Mouse (Mus musculus): Measurements from ENCODE around the gene Zzz3. TPM values are rescaled to one million over a fixed set of nuclear protein-coding genes. Genes with fewer than 3 reads are reported as not detected.

The Zzz3 gene
- polyA plus RNA-seq, 1 experiment from 2014 or later: 46.0 TPM

DNA sequence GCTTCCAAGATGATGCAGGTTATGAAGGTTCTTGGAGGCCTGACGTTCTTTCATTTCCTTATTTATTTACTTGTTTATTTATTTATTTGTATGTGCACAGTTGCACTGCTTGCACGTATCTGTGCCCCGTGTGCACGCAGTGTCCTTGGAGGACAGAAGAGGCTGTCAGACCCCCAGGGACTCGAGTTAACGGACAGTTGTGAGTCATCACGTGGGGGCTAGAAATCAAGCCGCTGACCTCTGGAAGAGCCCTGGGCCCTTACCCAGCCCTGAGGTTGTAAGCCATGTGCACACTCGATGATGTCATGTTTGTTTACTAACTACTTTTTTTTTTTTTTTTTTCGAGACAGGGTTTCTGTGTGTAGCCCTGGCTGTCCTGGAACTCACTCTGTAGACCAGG lies 75.1 kb downstream of the Zzz3 start:
- Histone ChIP-seq H3K27me3 (replicated peaks) (no peaks in the 10 kb centered on the region), H3K4me1 (no peaks in the 10 kb centered on the region), H3K9me3 (no peaks in the 10 kb centered on the region), H3K4me3 (no peak overlapping the region), H3K36me3 (no peaks in the 10 kb centered on the region), H3K9ac (no peak overlapping the region), H3K27ac (no peak overlapping the region), H3K4me2 (replicated peaks) (no peak overlapping the region)
- WGBS: 86% methylated on average over 10 of the region's 10 CpGs
- ATAC-seq (ENCODE audit: low FRiP score, low read depth): no peak

DNA sequence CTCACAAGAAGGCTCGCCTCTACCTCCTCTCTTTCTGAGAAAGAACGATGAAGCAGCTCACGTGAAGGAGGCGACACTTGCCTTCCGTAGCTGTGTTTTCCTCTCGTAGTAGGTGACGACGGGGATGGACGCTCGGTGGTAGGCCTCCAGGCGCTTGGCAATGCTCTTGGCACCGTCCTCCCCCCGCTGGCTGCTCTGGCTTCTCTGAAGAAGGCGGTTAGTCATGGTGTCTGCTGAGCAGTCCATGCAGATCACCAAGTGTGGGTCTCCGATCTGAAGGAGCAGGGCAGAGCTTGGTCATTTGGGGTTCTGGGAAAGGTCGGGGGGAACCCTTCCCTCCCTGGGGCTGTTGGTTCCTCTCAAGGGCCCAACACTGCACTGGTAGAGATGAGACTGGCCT lies 77.4 kb downstream of the Zzz3 start:
- Histone ChIP-seq H3K9ac (no peak overlapping the region), H3K36me3 (no peaks in the 10 kb centered on the region), H3K27me3 (replicated peaks) (no peaks in the 10 kb centered on the region), H3K4me1 (0 out of 2 replicates have a peak, but pooled peaks cover 2% of the 10 kb centered on the region), H3K4me3 (no peak overlapping the region), H3K27ac (no peak overlapping the region), H3K9me3 (no peaks in the 10 kb centered on the region), H3K4me2 (replicated peaks) (no peak overlapping the region)
- no peak for ATAC-seq (ENCODE audit: low FRiP score, low read depth)
- 90% methylated on average over 16 of the region's 16 CpGs for WGBS

DNA sequence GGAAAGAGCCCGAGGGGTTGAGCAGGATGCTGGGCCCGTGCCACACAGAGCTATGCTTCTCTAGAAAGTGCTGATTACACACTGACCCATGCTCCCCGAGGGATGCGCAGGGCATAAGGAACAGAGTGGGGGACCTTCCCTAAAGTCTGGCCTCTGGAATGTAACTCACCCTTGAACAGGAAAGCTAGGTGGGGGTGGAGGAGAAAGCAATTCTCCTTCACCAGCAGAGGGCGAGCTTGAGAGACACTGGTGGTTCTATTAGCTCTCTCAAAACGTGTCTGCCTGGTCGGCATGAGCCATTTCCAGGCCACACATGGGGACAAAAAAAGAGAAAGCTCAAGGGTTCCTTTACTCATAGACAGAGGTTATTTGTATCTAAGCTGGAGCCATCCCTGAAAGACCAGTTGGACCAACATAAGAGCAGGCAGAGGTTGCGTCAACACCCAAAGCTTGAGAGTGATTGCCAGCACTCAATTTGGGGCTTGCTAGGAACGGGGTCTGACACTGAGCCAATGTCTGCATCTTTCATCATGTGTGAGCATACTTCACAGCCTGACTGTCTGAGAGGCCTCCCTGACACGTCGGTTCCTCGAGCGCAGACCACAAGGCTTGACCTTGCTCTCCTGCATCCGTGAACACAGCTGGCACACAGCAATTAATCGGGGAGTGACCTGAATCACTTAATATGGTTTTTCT lies 79.5 kb downstream of the Zzz3 start:
- Histone ChIP-seq H3K4me2 (replicated peaks) (no peak overlapping the region), H3K36me3 (no peaks in the 10 kb centered on the region), H3K4me1 (peaks cover 11% of the 10 kb centered on the region), H3K4me3 (no peak overlapping the region), H3K9me3 (no peaks in the 10 kb centered on the region), H3K27ac (no peak overlapping the region), H3K9ac (no peak overlapping the region), H3K27me3 (replicated peaks) (no peaks in the 10 kb centered on the region)
- 64% methylated on average over 15 of the region's 15 CpGs for WGBS
- no peak for ATAC-seq (ENCODE audit: low FRiP score, low read depth)

DNA sequence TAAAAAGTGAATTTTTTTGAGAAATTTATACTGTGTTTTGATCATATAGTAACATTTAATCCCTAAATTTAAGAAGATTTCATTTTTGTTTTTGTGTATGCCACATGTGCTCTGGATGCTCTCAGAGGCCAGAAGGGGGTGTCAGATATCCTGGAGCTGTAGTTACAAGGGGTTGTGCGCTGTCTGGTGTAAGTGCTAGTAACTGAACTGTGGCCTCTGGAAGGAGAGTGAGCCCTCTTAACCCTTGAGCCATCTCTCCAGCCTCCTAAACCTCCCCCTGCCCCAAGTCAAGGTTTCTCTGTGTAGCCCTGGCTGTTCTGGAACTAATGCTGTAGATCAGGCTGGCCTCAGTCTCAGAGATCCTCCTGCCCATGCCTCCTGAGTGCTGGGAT lies 80.0 kb downstream of the Zzz3 start:
- no peak overlapping the region for H3K4me3 ChIP-seq
- peaks cover 11% of the 10 kb centered on the region for H3K4me1 ChIP-seq
- 93% methylated on average over 1 of the region's 1 CpGs for WGBS
- no peak overlapping the region for H3K9ac ChIP-seq
- no peak for ATAC-seq (ENCODE audit: low FRiP score, low read depth)
- H3K27me3 ChIP-seq (replicated peaks): no peaks in the 10 kb centered on the region
- no peaks in the 10 kb centered on the region for H3K9me3 ChIP-seq
- no peak overlapping the region for H3K4me2 ChIP-seq (replicated peaks)
- H3K36me3 ChIP-seq: no peaks in the 10 kb centered on the region
- H3K27ac ChIP-seq: no peak overlapping the region

DNA sequence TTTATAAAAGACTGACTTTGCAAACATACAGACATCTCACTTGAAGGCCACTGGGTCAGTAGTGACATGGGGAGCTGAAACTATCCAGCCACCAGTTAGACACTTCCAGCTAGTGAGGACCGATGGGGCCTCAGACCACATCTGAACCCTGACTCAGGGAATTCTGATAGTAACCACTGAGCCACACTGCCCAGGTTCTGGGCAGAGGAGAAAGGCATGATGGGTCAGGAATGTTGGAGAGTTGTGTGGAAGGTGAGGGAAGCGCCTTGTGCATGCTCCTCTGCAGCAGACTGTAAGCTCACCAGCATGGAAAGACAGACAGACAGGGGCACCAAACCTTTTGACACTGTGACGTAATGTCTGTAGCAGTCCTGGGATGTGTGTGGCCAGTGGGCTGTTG lies 80.6 kb downstream of the Zzz3 start:
- ATAC-seq (ENCODE audit: low FRiP score, low read depth): no peak
- Histone ChIP-seq H3K27ac (no peak overlapping the region), H3K4me1 (peaks cover 11% of the 10 kb centered on the region), H3K36me3 (no peaks in the 10 kb centered on the region), H3K9me3 (no peaks in the 10 kb centered on the region), H3K27me3 (replicated peaks) (no peaks in the 10 kb centered on the region), H3K9ac (no peak overlapping the region), H3K4me2 (replicated peaks) (no peak overlapping the region), H3K4me3 (no peak overlapping the region)
- WGBS: 96% methylated on average over 3 of the region's 3 CpGs

DNA sequence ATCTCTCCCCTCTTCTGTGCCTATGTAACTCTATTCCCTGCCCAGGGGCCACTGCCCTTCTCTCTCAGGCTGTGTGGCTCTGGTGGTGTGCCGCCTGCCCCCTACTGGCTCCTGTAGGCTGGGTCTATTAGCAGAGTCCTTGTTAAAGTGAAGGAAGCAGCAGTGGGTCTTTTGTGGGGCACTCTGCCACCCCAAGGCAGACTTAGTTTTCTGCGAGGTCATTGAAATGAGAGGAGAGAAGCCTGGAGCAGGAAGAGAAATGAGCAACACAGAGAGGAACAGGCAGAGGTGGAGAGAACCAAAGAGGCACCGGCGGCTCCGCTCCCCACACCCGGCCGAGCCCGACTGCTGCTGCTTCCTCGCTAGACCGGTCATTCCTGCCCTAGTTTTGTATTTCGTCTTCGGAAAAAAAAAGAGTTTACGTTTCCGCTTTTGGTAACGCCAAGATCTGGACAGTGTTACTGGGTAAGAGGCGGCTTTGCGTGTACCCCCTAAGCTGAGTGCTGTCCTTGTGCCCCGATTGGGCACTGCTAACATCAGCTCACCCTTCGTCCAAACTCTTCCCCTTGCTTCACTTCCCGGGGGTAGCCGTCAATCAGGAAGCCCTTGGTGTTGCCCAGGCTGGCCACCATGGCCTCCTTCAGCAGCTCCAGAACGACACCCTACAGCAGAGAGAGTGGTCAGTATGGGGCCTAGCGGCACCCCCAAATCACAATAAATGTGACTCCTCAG lies 82.7 kb downstream of the Zzz3 start:
- WGBS: 6% methylated on average over 23 of the region's 23 CpGs
- H3K27ac ChIP-seq: no peak overlapping the region

DNA sequence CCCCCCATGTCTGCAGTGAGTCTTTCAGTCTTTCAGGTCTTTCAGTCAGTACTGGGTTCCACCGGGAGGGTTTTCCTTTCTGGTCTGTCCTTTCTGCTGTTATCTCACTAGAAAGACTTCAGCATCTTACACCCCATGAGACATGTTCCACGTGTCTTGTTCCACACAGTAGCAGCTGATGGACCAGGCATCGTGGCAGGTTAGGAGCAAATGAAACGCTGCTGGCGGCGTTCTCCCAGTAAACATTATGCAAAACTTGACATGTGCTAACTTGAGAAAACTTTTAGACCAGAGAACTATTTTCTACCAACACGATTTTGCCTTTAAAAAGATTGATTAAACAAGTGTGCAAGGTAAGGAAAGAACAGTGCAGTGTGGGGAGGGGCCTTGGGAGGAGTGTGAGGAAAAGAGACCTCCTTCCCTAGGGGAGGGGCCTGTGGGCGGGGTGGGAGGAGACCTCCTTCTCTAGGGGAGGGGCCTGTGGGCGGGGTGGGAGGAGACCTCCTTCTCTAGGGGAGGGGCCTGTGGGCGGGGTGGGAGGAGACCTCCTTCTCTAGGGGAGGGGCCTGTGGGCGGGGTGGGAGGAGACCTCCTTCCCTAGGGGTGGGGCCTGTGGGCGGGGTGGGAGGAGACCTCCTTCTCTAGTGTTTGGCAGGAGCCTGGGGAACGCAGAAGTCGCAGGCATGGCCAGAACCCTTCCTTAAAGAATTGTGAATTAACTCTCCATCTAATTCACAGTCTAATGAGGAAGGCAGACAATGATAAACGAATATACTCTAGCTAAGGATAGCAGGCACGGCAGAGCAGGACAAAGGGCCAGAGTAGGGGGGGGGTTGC lies 83.5 kb downstream of the Zzz3 start:
- no peaks in the 10 kb centered on the region for H3K27me3 ChIP-seq (replicated peaks)
- H3K4me2 ChIP-seq (replicated peaks): peak overlapping the region; percentile 71
- peak overlapping the region; percentile 24 for H3K4me3 ChIP-seq
- ATAC-seq (ENCODE audit: low FRiP score, low read depth): peak; percentile 64
- no peak overlapping the region for H3K9ac ChIP-seq
- peaks cover 22% of the 10 kb centered on the region for H3K4me1 ChIP-seq
- 7% methylated on average over 13 of the region's 16 CpGs for whole genome bisulfite sequencing
- no peaks in the 10 kb centered on the region for H3K9me3 ChIP-seq
- no peak overlapping the region for H3K27ac ChIP-seq
- H3K36me3 ChIP-seq: no peaks in the 10 kb centered on the region

More for the DNA sequence above, 82.7 kb downstream of the Zzz3 start:
- no peaks in the 10 kb centered on the region for H3K36me3 ChIP-seq
- H3K9me3 ChIP-seq: no peaks in the 10 kb centered on the region
- H3K9ac ChIP-seq: peak overlapping the region; percentile 33
- H3K27me3 ChIP-seq (replicated peaks): no peaks in the 10 kb centered on the region
- H3K4me3 ChIP-seq: peak overlapping the region; percentile 24
- peaks cover 19% of the 10 kb centered on the region for H3K4me1 ChIP-seq
- H3K4me2 ChIP-seq (replicated peaks): peak overlapping the region; percentile 71
- ATAC-seq (ENCODE audit: low FRiP score, low read depth): peak; percentile 62

DNA sequence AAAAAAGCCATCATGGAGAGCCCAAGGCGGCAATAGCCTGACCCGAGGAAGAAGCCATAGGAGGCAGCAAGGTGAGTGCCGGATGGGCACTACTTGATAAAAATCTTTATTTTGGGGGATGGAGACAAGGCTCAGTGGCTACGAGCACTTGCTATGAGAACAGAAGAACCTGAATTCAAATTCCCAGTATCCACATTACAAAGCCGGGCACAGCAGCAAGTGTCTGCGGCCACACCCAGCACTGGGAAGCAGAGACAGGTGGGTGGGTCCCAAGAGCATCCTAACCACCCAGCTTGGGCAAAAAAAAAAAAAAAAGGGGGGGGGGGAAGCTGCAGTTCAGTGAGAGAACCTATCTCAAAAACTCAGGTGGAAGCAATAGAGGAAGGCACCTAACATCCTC lies 85.1 kb downstream of the Zzz3 start:
- H3K9me3 ChIP-seq: no peaks in the 10 kb centered on the region

DNA sequence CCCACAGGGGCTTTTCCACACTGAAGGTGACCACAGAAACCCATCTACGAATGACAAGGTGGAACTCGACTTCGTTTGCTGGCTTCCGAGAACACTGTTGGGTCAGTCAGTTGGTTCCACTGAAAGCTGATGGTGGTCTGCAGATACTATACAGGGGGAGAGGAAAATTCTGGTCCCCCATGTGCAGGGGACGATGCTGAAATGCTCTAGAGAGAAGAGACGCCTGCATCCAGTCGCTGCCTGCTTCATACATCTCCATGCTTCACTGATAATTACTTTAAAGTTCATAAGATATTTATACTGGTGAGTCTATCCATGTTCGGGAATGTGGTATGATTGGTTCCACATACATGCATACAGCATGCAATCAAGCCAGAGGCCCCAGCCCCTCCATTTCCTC lies 86.9 kb downstream of the Zzz3 start:
- Histone ChIP-seq H3K4me1 (peaks cover 27% of the 10 kb centered on the region), H3K4me3 (no peak overlapping the region), H3K4me2 (replicated peaks) (no peak overlapping the region), H3K36me3 (no peaks in the 10 kb centered on the region), H3K9ac (no peak overlapping the region), H3K9me3 (no peaks in the 10 kb centered on the region), H3K27ac (no peak overlapping the region), H3K27me3 (replicated peaks) (no peaks in the 10 kb centered on the region)
- no peak for ATAC-seq (ENCODE audit: low FRiP score, low read depth)
- 83% methylated on average over 8 of the region's 8 CpGs for whole genome bisulfite sequencing

More for the DNA sequence above, 85.1 kb downstream of the Zzz3 start:
- Histone ChIP-seq H3K9ac (no peak overlapping the region), H3K36me3 (no peaks in the 10 kb centered on the region), H3K27me3 (replicated peaks) (no peaks in the 10 kb centered on the region), H3K4me3 (no peak overlapping the region), H3K4me2 (replicated peaks) (no peak overlapping the region), H3K4me1 (peaks cover 27% of the 10 kb centered on the region), H3K27ac (no peak overlapping the region)
- ATAC-seq (ENCODE audit: low FRiP score, low read depth): no peak
- WGBS: 91% methylated on average over 6 of the region's 6 CpGs

DNA sequence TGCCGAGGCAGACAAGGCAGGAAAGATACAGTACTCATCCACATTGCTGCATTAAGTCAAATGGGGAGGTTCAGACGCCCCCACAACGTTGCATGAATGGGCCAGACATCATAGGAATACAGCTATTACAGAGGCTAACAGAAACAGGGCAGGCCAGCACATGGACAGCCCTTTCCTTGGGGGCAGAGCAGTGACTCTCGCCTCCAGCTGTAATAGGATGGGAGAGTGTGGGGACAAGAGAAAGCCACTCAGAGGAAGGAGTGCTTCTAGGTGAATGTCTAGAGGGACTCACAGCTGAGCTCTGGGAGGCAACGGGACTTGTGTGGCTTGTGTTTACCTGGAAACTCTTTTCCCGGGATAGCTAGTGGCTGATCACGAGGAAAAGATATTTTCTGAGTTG lies 88.5 kb downstream of the Zzz3 start:
- Histone ChIP-seq H3K4me3 (no peak overlapping the region), H3K36me3 (no peaks in the 10 kb centered on the region), H3K27me3 (replicated peaks) (no peaks in the 10 kb centered on the region), H3K4me2 (replicated peaks) (no peak overlapping the region), H3K27ac (no peak overlapping the region), H3K4me1 (peaks cover 16% of the 10 kb centered on the region), H3K9ac (no peak overlapping the region), H3K9me3 (no peaks in the 10 kb centered on the region)
- no peak for ATAC-seq (ENCODE audit: low FRiP score, low read depth)
- 59% methylated on average over 7 of the region's 7 CpGs for whole genome bisulfite sequencing

DNA sequence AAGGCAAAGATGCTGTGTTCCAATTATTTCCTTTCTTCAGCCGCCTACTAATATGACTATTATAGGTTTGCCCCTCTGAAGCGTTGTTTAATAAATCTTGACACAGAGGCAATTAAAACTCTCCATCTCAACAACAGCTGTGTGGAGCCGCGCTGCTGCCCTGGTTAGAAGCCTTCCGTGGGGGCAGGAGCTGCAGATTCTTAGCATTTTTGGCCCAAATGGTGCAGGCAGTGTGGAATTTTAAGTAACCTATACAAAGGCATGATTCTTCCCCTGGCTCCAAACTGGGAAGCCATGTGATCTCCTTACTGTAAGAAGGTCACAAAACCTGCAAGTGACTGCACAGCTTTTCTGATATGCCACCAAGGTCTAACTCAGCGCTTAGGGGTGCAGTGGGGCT lies 88.9 kb downstream of the Zzz3 start:
- no peak overlapping the region for H3K27ac ChIP-seq
- WGBS: 58% methylated on average over 6 of the region's 6 CpGs

DNA sequence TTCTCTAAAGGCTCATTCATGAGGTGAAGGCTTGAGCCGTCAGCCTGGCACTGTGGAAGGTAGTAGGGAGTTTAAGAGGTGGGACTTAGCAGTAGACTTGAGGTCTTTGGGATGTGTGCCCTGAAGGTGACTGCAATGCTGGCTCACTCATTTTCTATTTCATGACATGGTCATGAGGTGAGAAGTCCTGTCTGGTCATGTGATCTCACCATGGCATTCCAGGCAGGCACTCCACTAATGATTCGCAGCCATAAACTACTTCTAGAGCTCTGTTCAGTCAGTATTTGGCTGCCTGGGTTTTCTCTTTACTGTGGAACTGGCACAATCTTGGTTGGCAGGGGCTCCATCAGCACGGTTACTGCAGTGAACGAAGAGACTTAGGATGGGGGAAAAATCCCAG lies 93.7 kb downstream of the Zzz3 start:
- Histone ChIP-seq H3K4me2 (replicated peaks) (no peak overlapping the region), H3K36me3 (no peaks in the 10 kb centered on the region), H3K27me3 (replicated peaks) (no peaks in the 10 kb centered on the region), H3K27ac (no peak overlapping the region), H3K4me1 (0 out of 2 replicates have a peak, but pooled peaks cover 4% of the 10 kb centered on the region), H3K9me3 (no peaks in the 10 kb centered on the region), H3K4me3 (no peak overlapping the region), H3K9ac (no peak overlapping the region)
- 90% methylated on average over 4 of the region's 4 CpGs for WGBS
- ATAC-seq (ENCODE audit: low FRiP score, low read depth): no peak

More for the DNA sequence above, 88.9 kb downstream of the Zzz3 start:
- no peaks in the 10 kb centered on the region for H3K36me3 ChIP-seq
- no peaks in the 10 kb centered on the region for H3K27me3 ChIP-seq (replicated peaks)
- H3K9me3 ChIP-seq: no peaks in the 10 kb centered on the region
- no peak overlapping the region for H3K4me2 ChIP-seq (replicated peaks)
- no peak overlapping the region for H3K9ac ChIP-seq
- no peak overlapping the region for H3K4me3 ChIP-seq
- peaks cover 16% of the 10 kb centered on the region for H3K4me1 ChIP-seq
- ATAC-seq (ENCODE audit: low FRiP score, low read depth): no peak
